Mouse (Mus musculus) liver, embryonic 16.5 days (tissue): ENCODE measurements around the gene Gm8279. TPM values are rescaled to one million over a fixed set of nuclear protein-coding genes. Genes with fewer than 3 reads are reported as not detected.
"Not testable (repeated sequence)": the region's sequence is repeated elsewhere in the genome, so short reads cannot be mapped to it uniquely, and the experiment has no call there.

Experiments
- ATAC-seq: fragments of 200-750 bp; cut with Nextera tagmentation; 2 replicates; pipeline ENCODE4 v1.8.0; 2017; ENCODE audit warnings: low read depth, mild to moderate bottlenecking, moderate number of reproducible peaks, moderate library complexity
- H3K27ac ChIP-seq: fragments of 300-500 bp; sonication (generic); 2 replicates; pipeline ENCODE4 v1.5.1; 2014; ENCODE audit warnings: mild to moderate bottlenecking, low read length
- H3K27me3 ChIP-seq: fragments of 300-500 bp; sonication (generic); 2 replicates; pipeline ENCODE4 v1.6.1; 2014; ENCODE audit warnings: low read depth, low read length, mixed read lengths; ENCODE audit not compliant: control insufficient read depth, insufficient read depth
- H3K36me3 ChIP-seq: fragments of 300-500 bp; sonication (generic); 2 replicates; pipeline ENCODE4 v1.6.1; 2014; ENCODE audit warnings: mild to moderate bottlenecking; ENCODE audit not compliant: control insufficient read depth, insufficient read depth
- H3K4me1 ChIP-seq: fragments of 300-500 bp; sonication (generic); 2 replicates; pipeline ENCODE4 v1.6.1; 2014; ENCODE audit warnings: low read depth, low read length, mixed read lengths; ENCODE audit not compliant: control insufficient read depth
- H3K4me2 ChIP-seq: fragments of 300-500 bp; sonication (generic); 2 replicates; pipeline ENCODE4 v1.6.1; 2014; ENCODE audit warnings: low read depth, low read length, mixed read lengths
- H3K4me3 ChIP-seq: fragments of 300-500 bp; sonication (generic); 2 replicates; pipeline ENCODE4 v1.5.1; 2014; ENCODE audit warnings: low read depth, mild to moderate bottlenecking, low read length
- H3K9ac ChIP-seq: fragments of 300-500 bp; sonication (generic); 2 replicates; pipeline ENCODE4 v1.6.1; 2014; ENCODE audit warnings: low read depth, low read length
- H3K9me3 ChIP-seq: fragments of 300-500 bp; sonication (generic); replicated peaks from 2 replicates; pipeline ENCODE4 v1.6.1; 2016; ENCODE audit warnings: low read length; ENCODE audit not compliant: control insufficient read depth
- WGBS: fragments of 180-500 bp; shearing (Covaris S2); extraction: QIAGEN DNeasy Blood & Tissue Kit; methylation state at CpG from one replicate; pipeline ENCODE4 v1.1.7; 2014; ENCODE audit not compliant: insufficient replicate concordance; 5-methylcytosine and 5-hydroxymethylcytosine counted together
- polyA plus RNA-seq: library from polyadenylated mRNA; unstranded; fragments of >200 nt; fragmentation: Nextera tagmentation; extraction: Ambion mirVana; gene quantifications from 2 replicates; pipeline ENCODE4 v1.2.1, GENCODE M21; 2015

Gm8279 gene
- polyA plus RNA-seq: not detected in 2 replicates

DNA sequence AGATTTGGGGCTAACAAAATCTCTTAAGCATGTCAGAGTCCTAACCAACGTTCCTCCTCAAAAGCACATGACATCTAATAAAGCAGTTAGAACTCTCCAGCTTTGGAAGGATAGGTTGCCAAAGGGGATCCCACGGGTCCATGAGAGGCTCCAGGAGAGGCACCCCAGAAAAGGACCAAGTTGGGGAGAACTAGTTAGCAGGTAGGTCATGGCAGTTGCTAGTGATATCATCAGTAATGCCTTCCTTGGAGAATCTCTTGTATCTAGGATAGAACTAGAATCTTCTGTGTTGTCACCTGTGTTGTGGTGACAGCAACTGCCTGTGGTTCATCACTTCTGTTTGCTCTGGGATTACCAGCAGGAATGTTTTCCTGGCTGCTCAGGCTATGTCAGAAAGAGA lies at the start of gene Gm8279:
Gene Gm8279, plus strand, starts transcription at position 301 of the 400 bp plus-strand sequence.
- H3K4me2 ChIP-seq, H3K27me3 ChIP-seq, ATAC-seq, H3K4me3 ChIP-seq, H3K9me3 ChIP-seq, H3K4me1 ChIP-seq, H3K36me3 ChIP-seq, H3K27ac ChIP-seq, H3K9ac ChIP-seq: not testable (repeated sequence)
- whole genome bisulfite sequencing: 50% methylated on average over 1 of the region's 2 CpGs

DNA sequence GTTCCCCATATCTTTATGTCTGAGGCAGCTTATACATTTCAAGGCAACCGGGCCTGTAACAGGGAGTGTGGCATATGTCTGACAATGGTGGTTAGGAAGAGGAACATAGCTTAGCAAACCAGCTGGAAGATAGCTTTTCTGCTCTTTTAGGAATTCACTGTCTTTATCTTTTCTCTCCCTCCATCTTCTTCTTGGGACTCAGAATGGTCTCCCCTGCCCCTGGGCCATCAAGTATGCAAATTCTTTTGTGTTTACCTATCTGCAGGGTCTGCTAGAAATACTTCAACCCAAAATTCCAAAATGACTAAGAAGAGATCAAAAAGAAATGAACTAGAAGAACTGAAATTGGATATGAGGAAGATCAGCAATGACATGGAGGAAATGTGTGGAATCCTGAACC lies 32.9 kb downstream of the Gm8279 start, which contains the start of gene Gm3317:
Gene Gm3317, plus strand, starts transcription at position 301 of the 400 bp plus-strand sequence.
- not testable (repeated sequence) for ATAC-seq, H3K27me3 ChIP-seq, H3K36me3 ChIP-seq, H3K4me2 ChIP-seq, H3K9ac ChIP-seq, H3K4me1 ChIP-seq, H3K9me3 ChIP-seq, H3K27ac ChIP-seq, H3K4me3 ChIP-seq
- WGBS: no CpG with 5 or more reads among the region's 1 CpGs

GRCm38 (mm10) chr14:5185493-5185892 lies 54.2 kb downstream of the Gm8279 start, which contains the start of gene Gm8271:
Gene Gm8271, plus strand, starts transcription at chr14:5185793.
- not testable (repeated sequence) for H3K27ac ChIP-seq, H3K4me3 ChIP-seq, H3K9me3 ChIP-seq, H3K27me3 ChIP-seq, ATAC-seq, H3K4me2 ChIP-seq, H3K36me3 ChIP-seq, H3K9ac ChIP-seq, H3K4me1 ChIP-seq
- WGBS: no CpG with 5 or more reads among the region's 3 CpGs

Other genes with a start within 250 kb of the Gm8279 start
- gene Gm3278, start 239.1 kb upstream of the Gm8279 start, polyA plus RNA-seq: not detected in 2 replicates
- gene Gm8297, start 147.6 kb upstream of the Gm8279 start, polyA plus RNA-seq: not detected in 2 replicates
- gene Gm3298, start 115.6 kb upstream of the Gm8279 start, polyA plus RNA-seq: not detected in 2 replicates
- gene 4930555G01Rik, start 80.9 kb upstream of the Gm8279 start, polyA plus RNA-seq: not detected in 2 replicates
- not detected in 2 replicates for gene Gm8281, start 60.5 kb upstream of the Gm8279 start, polyA plus RNA-seq
- gene Gm3317, start 33.0 kb downstream of the Gm8279 start, polyA plus RNA-seq: not detected in 2 replicates
- not detected in 2 replicates for gene Gm8271, start 54.3 kb downstream of the Gm8279 start, polyA plus RNA-seq
- gene Gm3526, start 129.1 kb downstream of the Gm8279 start, polyA plus RNA-seq: not detected in 2 replicates
- gene Gm3542, start 203.4 kb downstream of the Gm8279 start, polyA plus RNA-seq: not detected in 2 replicates